Comparison of ENCODE assay signal across 8 mouse cellular contexts in the genomic region with DNA sequence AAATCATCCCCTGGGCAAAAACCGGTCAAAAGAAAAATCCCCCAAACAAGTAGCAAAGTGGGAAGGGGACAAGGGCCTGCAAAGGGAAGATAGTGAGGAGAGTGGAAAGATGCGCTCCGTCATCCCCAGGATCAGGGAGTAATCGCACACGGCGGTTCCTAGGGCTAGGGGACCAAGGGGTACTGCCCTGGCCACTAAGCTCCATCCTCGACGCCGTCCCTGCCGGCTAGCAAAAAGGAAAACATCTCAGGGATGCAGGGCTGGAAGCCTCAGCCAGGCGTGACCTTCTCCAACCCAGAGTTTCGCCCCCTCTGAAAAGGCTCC. TPM values are rescaled to one million over a fixed set of nuclear protein-coding genes. Genes with fewer than 3 reads are reported as not detected.
DNase-seq lines count a peak whose midpoint lies in the region; ATAC-seq lines count a peak whose summit lies in the region.

No protein-coding gene starts in this region.

- no peak; the same call in none of the 2 replicates for ATAC-seq in kidney, embryonic 14.5 days (ENCODE audit: low FRiP score, low TSS enrichment)
- peak; percentile 48 for ATAC-seq in forebrain, embryonic 13.5 days
- ATAC-seq in stomach, embryonic 14.5 days (ENCODE audit: insufficient number of reproducible peaks, insufficient read depth, low FRiP score, low read depth) = peak; percentile 33; the same call in 1 of the 2 replicates

- peaks cover 13% of the 10 kb centered on the region; the same call in 1 of the 2 replicates for H3K4me1 ChIP-seq in kidney, embryonic 14.5 days (ENCODE audit: control insufficient read depth, insufficient read depth, low read length)
- H3K4me1 ChIP-seq in forebrain, embryonic 13.5 days = peaks cover 32% of the 10 kb centered on the region
- peaks cover 23% of the 10 kb centered on the region for H3K4me1 ChIP-seq in stomach, embryonic 14.5 days (ENCODE audit: control insufficient read depth, insufficient read depth, low read length)

- peak overlapping the region; percentile 94 for H3K27ac ChIP-seq in kidney, embryonic 14.5 days (ENCODE audit: low read depth, low read length)
- peak overlapping the region; percentile 94 for H3K27ac ChIP-seq in forebrain, embryonic 13.5 days
- H3K27ac ChIP-seq in stomach, embryonic 14.5 days (ENCODE audit: low read length) = peak overlapping the region; percentile 95

- H3K4me3 ChIP-seq in kidney, embryonic 14.5 days (ENCODE audit: low read length) = peak overlapping the region; percentile 80
- peak overlapping the region; percentile 94 for H3K4me3 ChIP-seq in forebrain, embryonic 13.5 days
- peak overlapping the region; percentile 95 for H3K4me3 ChIP-seq in stomach, embryonic 14.5 days (ENCODE audit: low read depth, low read length)

- H3K9me3 ChIP-seq in kidney, embryonic 14.5 days (ENCODE audit: control insufficient read depth, low read length) = no peaks in the 10 kb centered on the region
- no peaks in the 10 kb centered on the region for H3K9me3 ChIP-seq in forebrain, embryonic 13.5 days (replicated peaks)
- H3K9me3 ChIP-seq in stomach, embryonic 14.5 days (ENCODE audit: control insufficient read depth, low read depth, low read length) = no peaks in the 10 kb centered on the region

- no peaks in the 10 kb centered on the region for H3K27me3 ChIP-seq in kidney, embryonic 14.5 days (ENCODE audit: control insufficient read depth, insufficient read depth, low read length)
- H3K27me3 ChIP-seq in forebrain, embryonic 13.5 days = no peaks in the 10 kb centered on the region
- H3K27me3 ChIP-seq in stomach, embryonic 14.5 days (ENCODE audit: control insufficient read depth, insufficient read depth, low read length) = no peaks in the 10 kb centered on the region

- H3K4me2 ChIP-seq in kidney, embryonic 14.5 days (replicated peaks; ENCODE audit: low read depth, low read length) = peak overlapping the region; percentile 67
- peak overlapping the region; percentile 85 for H3K4me2 ChIP-seq in forebrain, embryonic 13.5 days
- H3K4me2 ChIP-seq in stomach, embryonic 14.5 days (replicated peaks; ENCODE audit: low read depth, low read length) = peak overlapping the region; percentile 86

- WGBS in kidney, embryonic 14.5 days = 0% methylated on average over 12 of the region's 12 CpGs
- 2% methylated on average over 11 of the region's 12 CpGs for WGBS in forebrain, embryonic 13.5 days
- WGBS in stomach, embryonic 14.5 days = under 1% methylated on average over 12 of the region's 12 CpGs

- H3K36me3 ChIP-seq in kidney, embryonic 14.5 days (ENCODE audit: control insufficient read depth, insufficient read depth, low read length) = no peaks in the 10 kb centered on the region
- no peaks in the 10 kb centered on the region for H3K36me3 ChIP-seq in forebrain, embryonic 13.5 days (ENCODE audit: poor library complexity, severe bottlenecking)
- no peaks in the 10 kb centered on the region for H3K36me3 ChIP-seq in stomach, embryonic 14.5 days (ENCODE audit: control insufficient read depth, insufficient read depth, low read length)

- H3K9ac ChIP-seq in kidney, embryonic 14.5 days (ENCODE audit: low read depth, low read length) = peak overlapping the region; percentile 92
- H3K9ac ChIP-seq in forebrain, embryonic 13.5 days = peak overlapping the region; percentile 97
- peak overlapping the region; percentile 90 for H3K9ac ChIP-seq in stomach, embryonic 14.5 days (replicated peaks; ENCODE audit: low read depth, low read length)

- DNase-seq in kidney, adult 18-20 months = no peak
- DNase-seq in NIH3T3 (ENCODE audit: low read depth) (peak; percentile 48), liver (peak; percentile 62)
- no peak for DNase-seq in adrenal gland, adult 18-20 months (ENCODE audit: low spot score in 2 of 2)
- DNase-seq in adrenal gland, adult 8-10 months = no peak

RNA-seq across cellular contexts. Expression of a gene that starts 0.8 kb away (rescaled TPM):
- polyA plus RNA-seq in kidney, embryonic 14.5 days (2014; fragmentation: Nextera tagmentation; extraction: Ambion mirVana) = 11.1 and 17.4 TPM in 2 replicates
- polyA plus RNA-seq in forebrain, embryonic 13.5 days (2015; fragmentation: Nextera tagmentation; extraction: Ambion mirVana) = 18.4 and 20.2 TPM in 2 replicates
- 19.0 and 19.8 TPM in 2 replicates for polyA plus RNA-seq in stomach, embryonic 14.5 days (2014; fragmentation: Nextera tagmentation; extraction: Ambion mirVana)
- 10 to 100 TPM; 36.6 to 41.1 TPM for total RNA-seq in adrenal gland, adult 18-20 months (2021)
- 10 to 100 TPM; 34.1 to 50.0 (median 43.8) TPM for total RNA-seq in adrenal gland, adult 8-10 months (2022)

Comparison
In these comparisons a context has a peak if more than half of its experiments do, and no peak if none do; other contexts are left out.
1. DNase-seq: peak in NIH3T3 (single experiment) and liver (single experiment); none in kidney, adult 18-20 months (single experiment), adrenal gland, adult 18-20 months (0 of 2) and adrenal gland, adult 8-10 months (single experiment).
2. Peak in every context shown above with its lines, with median percentiles within 50 percentile points of each other: H3K27ac ChIP-seq, H3K4me2 ChIP-seq, H3K4me3 ChIP-seq and H3K9ac ChIP-seq.